Mouse (Mus musculus) small intestine, adult 2 months (tissue): ENCODE measurements at regions not wholly inside any gene's neighbourhood (a gene's known extent, or its start where the extent isn't known, plus 50 kb on each side); places are given as distances from the start of the nearest gene placed in this dataset.

Experiments used
- CTCF ChIP-seq: fragments of 200-500 bp; IDR thresholded peaks from 2 replicates; pipeline ENCODE4 v1.5.1; 2012; ENCODE audit warnings: low read depth, mild to moderate bottlenecking, control low read depth, inconsistent platforms, low read length, moderate library complexity, mixed read lengths; ENCODE audit not compliant: insufficient replicate concordance, insufficient read length; ENCODE audit errors: extremely low read depth
- POLR2A ChIP-seq: fragments of 200-500 bp; IDR thresholded peaks from 2 replicates; pipeline ENCODE4 v1.6.1; 2012; ENCODE audit warnings: low read depth, mild to moderate bottlenecking, control low read depth, inconsistent platforms, low read length, moderate library complexity

DNA sequence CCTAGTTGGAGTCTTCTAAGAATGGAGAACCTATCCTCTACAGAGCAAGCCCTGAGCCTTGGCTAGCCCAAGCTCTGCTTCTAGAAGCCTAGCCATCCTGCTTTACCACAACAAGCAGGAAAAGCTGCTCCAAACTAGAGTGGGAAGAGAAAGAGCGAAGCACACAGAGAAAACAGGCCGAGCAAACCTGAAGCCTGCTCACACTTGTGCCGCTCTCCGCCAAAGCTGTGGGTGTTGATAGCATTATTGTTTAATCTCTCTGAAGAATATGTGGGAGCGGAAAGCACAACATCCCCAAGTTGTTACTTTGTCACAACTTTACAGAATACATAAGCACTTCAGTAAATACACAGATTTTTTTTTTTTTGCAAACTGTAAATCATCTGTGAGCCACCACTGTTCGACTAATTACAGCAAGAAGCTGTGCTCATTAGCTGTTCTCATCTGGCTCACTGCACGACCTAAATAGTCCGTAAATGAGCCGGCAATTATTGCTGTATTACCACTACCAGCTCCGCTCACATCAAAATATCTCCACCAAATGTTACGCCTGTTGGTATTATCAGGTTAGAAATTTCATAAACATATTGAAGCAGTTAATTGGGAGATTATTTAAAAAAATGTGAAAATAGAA, 224.6 kb upstream of the Prkd1 start:
- TF ChIP-seq CTCF (no peak), POLR2A (no peak)
